Mouse (Mus musculus) adrenal gland, postnatal 10 days (tissue): ENCODE measurements around the gene Mpv17l. TPM values are rescaled to one million over a fixed set of nuclear protein-coding genes. Genes with fewer than 3 reads are reported as not detected.

Experiments
- total RNA-seq, 2 experiments: library from RNA; stranded (reverse); gene quantifications; 2 replicates each; pipeline ENCODE4 v1.2.3; 2021

Gene Mpv17l
- total RNA-seq, 2 experiments from 2014 or later, result 6.6 to 8.1 TPM

Other genes starting within 250 kb of the Mpv17l start
- gene Parn, start 235.0 kb upstream of the Mpv17l start, total RNA-seq, result 10 to 100 TPM; 34.4 to 37.4 TPM
- gene Bfar, start 231.3 kb upstream of the Mpv17l start, total RNA-seq, result 10 to 100 TPM; 63.2 to 69.8 TPM
- 1 to 10 TPM; 6.5 to 7.5 TPM for gene 3110001I22Rik, start 231.2 kb upstream of the Mpv17l start, total RNA-seq
- not detected for gene Pla2g10, start 172.2 kb upstream of the Mpv17l start, total RNA-seq
- gene Rrn3, start 122.5 kb upstream of the Mpv17l start, total RNA-seq, result 10 to 100 TPM; 37.6 to 38.0 TPM
- 10 to 100 TPM; 69.2 to 82.8 TPM for gene Ntan1, start 84.3 kb upstream of the Mpv17l start, total RNA-seq
- gene Pdxdc1, start within 50 bp of the Mpv17l start, total RNA-seq, result 10 to 100 TPM; 75.6 to 76.5 TPM
- 1 to 10 TPM; 1.7 to 4.2 TPM for gene 2900011O08Rik, start 83.4 kb downstream of the Mpv17l start, total RNA-seq
- under 1 TPM in 1 of 2 experiments, not detected in 1; 0.30 TPM for gene Ifitm7, start 83.7 kb downstream of the Mpv17l start, total RNA-seq